ENCODE assay signal across 14 mouse cellular contexts in genomic region chr9:48418397-48418796, GRCm38 (mm10).
"Had no signal": no experiment of that assay in that cellular context is flagged by ENCODE, and none has a peak within 500 bp of the region (broad histone marks: within the 10 kb centered on the region; RNA-seq: fewer than 3 reads in every experiment).

No protein-coding gene starts in this region.

- H3K27ac ChIP-seq: intestine, embryonic 15.5 days; kidney, embryonic 15.5 days; left cerebral cortex, adult 2 months; limb, embryonic 10.5 days; lung, embryonic 15.5 days; midbrain, embryonic 12.5 days; neural tube, embryonic 13.5 days had no signal

- H3K9me3 ChIP-seq: intestine, embryonic 15.5 days; kidney, embryonic 15.5 days; limb, embryonic 10.5 days; liver, embryonic 15.5 days; lung, embryonic 15.5 days; midbrain, embryonic 12.5 days; neural tube, embryonic 13.5 days had no signal

- H3K4me2 ChIP-seq: intestine, embryonic 15.5 days; kidney, embryonic 15.5 days; liver, embryonic 11.5 days; liver, embryonic 15.5 days; lung, embryonic 15.5 days; midbrain, embryonic 12.5 days; neural tube, embryonic 13.5 days had no signal

- H3K4me1 ChIP-seq: intestine, embryonic 15.5 days; kidney, embryonic 15.5 days; limb, embryonic 10.5 days; liver, embryonic 15.5 days; lung, embryonic 15.5 days; midbrain, embryonic 12.5 days; neural tube, embryonic 13.5 days had no signal

- DNase-seq: kidney, adult 2 months; kidney, postnatal 14 days; lung, postnatal 14 days; right cerebral cortex, postnatal 14 days had no signal

- ATAC-seq: intestine, embryonic 15.5 days; midbrain, embryonic 16.5 days had no signal

- H3K36me3 ChIP-seq: intestine, embryonic 15.5 days; kidney, embryonic 15.5 days; limb, embryonic 10.5 days; liver, embryonic 15.5 days; lung, embryonic 15.5 days; midbrain, embryonic 12.5 days; neural tube, embryonic 13.5 days had no signal

- H3K9ac ChIP-seq: intestine, embryonic 15.5 days; kidney, embryonic 15.5 days; liver, embryonic 15.5 days; lung, embryonic 15.5 days; midbrain, embryonic 12.5 days; neural tube, embryonic 13.5 days had no signal

- H3K4me3 ChIP-seq: intestine, embryonic 15.5 days; kidney, embryonic 15.5 days; left cerebral cortex, adult 2 months; limb, embryonic 10.5 days; liver, embryonic 15.5 days; lung, embryonic 15.5 days; midbrain, embryonic 12.5 days; neural tube, embryonic 13.5 days had no signal

- H3K27me3 ChIP-seq: intestine, embryonic 15.5 days; kidney, embryonic 15.5 days; lung, embryonic 15.5 days; midbrain, embryonic 12.5 days; neural tube, embryonic 13.5 days had no signal
